Mouse (Mus musculus): Measurements from ENCODE around the gene Map3k5.
A peak's percentile ranks its signal among the peaks of the same experiment; 100 is the strongest.

The Map3k5 gene

GRCm38 (mm10) chr10:20056859-20057644, 122.8 kb downstream of the Map3k5 start:
- DNase-seq (ENCODE audit: low read depth), result no peak

- DNase-seq (ENCODE audit: low read depth), result no peak
Measured at GRCm38 (mm10) chr10:20058031-20058430, 123.8 kb downstream of the Map3k5 start.

- DNase-seq (ENCODE audit: low read depth), result no peak
Measured at GRCm38 (mm10) chr10:20058841-20059240, 124.6 kb downstream of the Map3k5 start.

- no peak for DNase-seq (ENCODE audit: low read depth)
Measured at GRCm38 (mm10) chr10:20060320-20060970, 126.2 kb downstream of the Map3k5 start.

GRCm38 (mm10) chr10:20064556-20065207, 130.4 kb downstream of the Map3k5 start:
- DNase-seq (ENCODE audit: low read depth), result no peak

- DNase-seq (ENCODE audit: low read depth), result no peak
Measured at GRCm38 (mm10) chr10:20066069-20066665, 131.9 kb downstream of the Map3k5 start.

GRCm38 (mm10) chr10:20069771-20070460, 135.6 kb downstream of the Map3k5 start:
- no peak for DNase-seq (ENCODE audit: low read depth)

- DNase-seq (ENCODE audit: low read depth), result no peak
Measured at GRCm38 (mm10) chr10:20070576-20071109, 136.4 kb downstream of the Map3k5 start.

- DNase-seq (ENCODE audit: low read depth), result no peak
Measured at GRCm38 (mm10) chr10:20071716-20072115, 137.4 kb downstream of the Map3k5 start.

GRCm38 (mm10) chr10:20073236-20073893, 139.1 kb downstream of the Map3k5 start:
- peak; percentile 82 for DNase-seq (ENCODE audit: low read depth)

GRCm38 (mm10) chr10:20076541-20077469, 142.5 kb downstream of the Map3k5 start:
- DNase-seq (ENCODE audit: low read depth), result no peak

- DNase-seq (ENCODE audit: low read depth), result no peak
Measured at GRCm38 (mm10) chr10:20078350-20078749, 144.1 kb downstream of the Map3k5 start.

- DNase-seq (ENCODE audit: low read depth), result no peak
Measured at GRCm38 (mm10) chr10:20087841-20088240, 153.6 kb downstream of the Map3k5 start.

GRCm38 (mm10) chr10:20089026-20089425, 154.8 kb downstream of the Map3k5 start:
- no peak for DNase-seq (ENCODE audit: low read depth)

GRCm38 (mm10) chr10:20090171-20090570, 155.9 kb downstream of the Map3k5 start:
- DNase-seq (ENCODE audit: low read depth), result no peak

- DNase-seq (ENCODE audit: low read depth), result no peak
Measured at GRCm38 (mm10) chr10:20091416-20091815, 157.1 kb downstream of the Map3k5 start.

- DNase-seq (ENCODE audit: low read depth), result no peak
Measured at GRCm38 (mm10) chr10:20092371-20092770, 158.1 kb downstream of the Map3k5 start.

GRCm38 (mm10) chr10:20101456-20101855, 167.2 kb downstream of the Map3k5 start:
- DNase-seq (ENCODE audit: low read depth), result no peak

GRCm38 (mm10) chr10:20104271-20104931, 170.1 kb downstream of the Map3k5 start:
- DNase-seq (ENCODE audit: low read depth), result peak; percentile 19
